Mouse (Mus musculus) embryonic stem cell, embryonic (primary cell): ENCODE data around the gene Tsc22d1.

Experiments used
- CTCF ChIA-PET, 4 experiments: fragments of 300-600 bp in 2 of 4; fragments of 350-600 bp in 2 of 4; sonication (Branson Sonifier 250); formaldehyde crosslinking; loops; one replicate each; lab custom pipeline; 2022; ENCODE audit warnings: inconsistent platforms in 2 of 4; lab: Charles Lee
- POLR2A ChIA-PET, 4 experiments: fragments of 300-600 bp in 2 of 4; fragments of 350-600 bp in 2 of 4; sonication (Branson Sonifier 250); formaldehyde crosslinking; loops; one replicate each; lab custom pipeline; 2022; ENCODE audit warnings: antibody characterized with exemption in 4 of 4, inconsistent platforms in 1 of 4; lab: Charles Lee

Tsc22d1 gene

DNA sequence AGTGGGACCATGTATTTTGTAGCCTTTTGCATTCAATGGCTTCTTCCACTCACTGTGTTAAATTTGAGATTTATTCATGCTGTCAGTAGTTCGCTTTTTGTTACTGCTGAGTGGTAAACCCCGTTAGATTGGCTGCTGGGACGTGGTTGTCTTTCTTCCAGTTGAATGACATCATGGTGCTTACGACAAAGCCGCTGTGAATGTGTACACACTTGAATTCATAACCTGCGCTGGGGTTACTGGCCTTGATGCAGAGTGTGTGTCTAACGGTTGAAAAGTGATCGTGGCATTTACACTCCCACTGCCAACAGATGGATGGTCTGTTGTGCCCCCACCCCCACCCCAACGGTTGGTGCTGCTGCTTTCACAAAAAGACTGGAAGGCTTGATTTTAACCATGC, 82.4 kb downstream of the Tsc22d1 start:
- CTCF ChIA-PET = interaction anchor here in 2 of 4 experiments (0.6 to 1.6 kb wide), 3 partner anchors 8 to 379 kb away, joined by 3 to 7 read pairs (median 6); no protein-coding TSS in a partner anchor
- POLR2A ChIA-PET = interaction anchor here in 3 of 4 experiments (0.6 to 24.0 kb wide), 32 partner anchors 9 to 495 kb away, joined by 3 to 890 read pairs (median 9); partner anchors contain the start of gene Tsc22d1 (in 2 of the 3)

DNA sequence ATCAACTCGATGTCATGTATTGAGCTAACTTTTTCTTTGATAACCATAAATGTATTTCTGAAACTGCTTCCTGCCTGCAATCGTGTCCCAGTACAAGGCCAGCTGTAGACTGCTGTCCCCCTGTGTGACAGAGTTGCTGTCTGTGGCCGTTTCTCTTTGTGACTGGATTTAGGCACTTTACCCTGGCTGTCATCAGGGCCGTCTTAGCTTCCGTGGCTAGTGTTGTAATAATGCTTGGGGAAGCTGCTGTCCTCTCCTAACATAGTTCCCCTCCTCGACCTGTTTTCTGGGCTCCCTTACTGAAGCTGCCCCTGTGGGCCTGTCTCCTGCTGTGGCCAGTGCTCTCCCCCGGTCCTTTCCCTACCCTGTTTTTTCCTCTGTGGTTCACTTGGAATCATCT, 83.4 kb downstream of the Tsc22d1 start:
- POLR2A ChIA-PET = interaction anchor here in 3 of 4 experiments (0.5 to 24.0 kb wide), 19 partner anchors 8 to 635 kb away, joined by 3 to 890 read pairs (median 6); no protein-coding TSS in a partner anchor
- CTCF ChIA-PET = interaction anchor here in 2 of 4 experiments (0.6 to 1.6 kb wide), 5 partner anchors 9 to 387 kb away, joined by 3 to 12 read pairs (median 3); no protein-coding TSS in a partner anchor

DNA sequence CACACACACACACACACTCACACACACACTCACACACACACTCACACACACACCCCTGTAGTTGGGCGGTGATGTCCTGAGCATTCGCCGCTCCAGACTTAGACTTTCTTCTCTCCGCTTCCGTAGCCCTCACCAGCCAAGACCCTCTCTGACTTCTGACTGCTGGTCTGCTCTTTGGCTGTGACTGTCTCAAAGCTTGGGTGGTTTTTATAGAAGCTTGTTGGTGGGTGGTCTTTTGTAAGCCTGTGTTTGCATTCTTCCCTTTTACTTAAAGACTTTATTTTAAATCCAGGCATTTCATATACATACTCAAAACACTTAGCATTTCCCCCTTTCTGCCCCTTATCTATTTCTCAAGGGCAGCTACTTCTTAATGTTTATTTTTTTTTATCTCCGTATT, 84.7 kb downstream of the Tsc22d1 start:
- ChIA-PET CTCF (interaction anchor here in 2 of 4 experiments (0.6 to 1.1 kb wide), 5 partner anchors 10 to 514 kb away, joined by 3 to 8 read pairs (median 3); no protein-coding TSS in a partner anchor), POLR2A (interaction anchor here in 3 of 4 experiments (0.6 to 24.0 kb wide), 26 partner anchors 7 to 509 kb away, joined by 3 to 890 read pairs (median 4); no protein-coding TSS in a partner anchor)

DNA sequence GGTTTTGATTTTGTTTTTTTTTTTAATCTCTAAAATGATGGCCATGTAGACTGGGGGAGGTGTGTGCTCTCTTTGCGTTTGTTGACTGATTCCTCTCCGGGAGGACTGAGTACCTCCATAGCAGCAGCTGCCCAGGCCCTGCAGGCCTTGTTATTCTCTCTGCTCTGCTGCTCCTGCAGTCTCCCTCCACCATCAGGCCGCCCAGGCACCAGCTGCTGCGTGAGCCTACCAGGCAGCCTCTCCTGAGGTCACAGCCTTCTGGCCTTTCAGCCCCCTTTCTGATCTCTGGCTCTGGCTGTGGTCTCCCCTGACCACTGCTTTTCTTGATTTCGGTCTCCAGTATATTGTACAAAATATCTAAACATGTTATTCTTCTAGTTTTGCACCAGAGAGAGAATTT, 85.3 kb downstream of the Tsc22d1 start:
- POLR2A ChIA-PET = interaction anchor here in 3 of 4 experiments (0.6 to 24.0 kb wide), 27 partner anchors 7 to 508 kb away, joined by 3 to 890 read pairs (median 4); no protein-coding TSS in a partner anchor
- CTCF ChIA-PET = interaction anchor here in 2 of 4 experiments (0.5 to 1.1 kb wide), 6 partner anchors 11 to 513 kb away, joined by 3 to 8 read pairs (median 4); no protein-coding TSS in a partner anchor

DNA sequence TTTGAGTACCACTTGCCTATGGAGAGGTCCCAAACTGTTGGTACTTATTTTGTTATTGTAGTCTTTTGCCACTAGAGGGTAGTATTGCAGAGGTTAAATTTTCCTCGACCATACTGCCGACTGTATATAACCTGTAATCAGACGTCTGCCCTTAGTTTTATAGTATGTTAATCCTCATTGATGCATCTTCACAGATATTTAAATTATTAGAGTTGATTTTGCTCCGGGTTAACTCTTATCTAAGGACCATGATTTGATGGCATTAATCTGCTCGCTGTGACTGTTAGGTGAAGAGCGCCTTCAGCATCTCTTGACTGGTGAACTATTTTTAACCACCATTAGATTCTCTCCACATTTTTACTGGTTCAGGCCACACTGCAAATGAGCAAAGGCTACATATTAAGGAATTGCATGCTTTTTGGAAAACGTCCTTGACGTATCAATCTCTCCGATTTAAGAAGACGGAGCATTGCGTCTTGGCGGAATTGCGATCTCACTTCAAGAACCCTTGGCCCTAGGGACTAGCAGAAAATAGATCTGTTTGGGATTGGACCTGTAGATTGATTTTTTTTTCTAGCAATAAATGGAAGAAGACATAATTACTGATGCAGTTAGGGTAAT, 88.6 kb downstream of the Tsc22d1 start:
- ChIA-PET CTCF (interaction anchor here in 3 of 4 experiments (1.1 to 1.8 kb wide), 9 partner anchors 8 to 509 kb away, joined by 3 to 9 read pairs (median 4); no protein-coding TSS in a partner anchor), POLR2A (interaction anchor here (0.5 to 6.8 kb wide), 175 partner anchors 8 to 1714 kb away, joined by 3 to 890 read pairs (median 9); partner anchors contain the start of genes Serp2 (in 3 of the 4), Tsc22d1 (in 3 of the 4), Ccdc122 (in 1 of the 4) and Lacc1 (in 1 of the 4))

DNA sequence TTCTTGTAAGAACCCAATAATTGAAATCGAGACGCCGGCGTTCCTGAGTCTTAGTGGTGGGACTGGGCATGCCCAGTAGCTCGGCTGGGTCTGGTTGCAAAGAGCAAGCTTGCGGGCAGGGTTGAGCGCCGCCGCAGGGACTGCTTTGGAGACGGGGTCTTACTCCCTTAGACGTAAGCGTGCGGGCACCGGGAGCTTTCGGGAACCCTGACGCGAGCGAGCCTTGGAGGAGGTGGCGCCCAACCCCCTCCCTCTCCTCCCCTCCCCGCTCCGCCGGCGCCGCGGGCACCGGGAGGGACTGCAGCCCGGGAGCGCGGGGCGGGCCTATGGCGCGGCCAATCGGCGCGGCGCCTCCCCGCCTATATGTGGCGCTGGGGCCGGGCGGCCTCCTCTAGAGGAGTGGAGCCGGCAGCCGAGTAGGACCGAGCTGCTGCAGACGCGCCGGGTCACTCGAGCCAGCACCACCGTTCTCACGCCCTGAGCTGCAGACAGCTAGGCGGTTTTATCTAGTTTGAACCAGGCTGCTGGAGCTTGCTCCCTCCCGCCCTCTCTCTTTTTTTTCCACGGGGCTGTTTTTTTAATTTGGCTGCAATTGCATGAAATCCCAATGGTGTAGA, 89.5 kb downstream of the Tsc22d1 start:
- POLR2A ChIA-PET = interaction anchor here (0.5 to 6.8 kb wide), 261 partner anchors 9 to 1713 kb away, joined by 3 to 890 read pairs (median 6); partner anchors contain the start of genes Serp2 (in 4 of the 4), Tsc22d1 (in 3 of the 4), Ccdc122 (in 1 of the 4) and Cog3 (in 1 of the 4)
- CTCF ChIA-PET = interaction anchor here (0.6 to 2.1 kb wide), 20 partner anchors 9 to 508 kb away, joined by 3 to 9 read pairs (median 4); no protein-coding TSS in a partner anchor

DNA sequence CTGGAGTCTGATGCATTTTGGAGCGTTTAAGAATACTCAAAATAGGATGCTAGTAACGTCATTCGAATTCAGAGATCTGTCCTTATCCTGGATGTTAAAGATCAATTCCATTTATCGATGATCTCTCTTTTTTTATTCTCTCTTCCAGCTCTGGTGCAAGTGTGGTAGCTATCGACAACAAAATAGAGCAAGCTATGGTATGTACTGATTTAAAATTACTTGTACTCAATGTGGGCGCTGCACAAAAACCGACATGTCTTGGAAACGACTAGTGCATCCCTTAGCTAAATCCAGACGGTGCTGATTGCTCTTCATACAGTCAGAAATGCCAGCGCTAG, 90.3 kb downstream of the Tsc22d1 start:
- ChIA-PET CTCF (interaction anchor here (0.5 to 2.1 kb wide), 11 partner anchors 10 to 507 kb away, joined by 3 to 9 read pairs (median 5); no protein-coding TSS in a partner anchor), POLR2A (interaction anchor here (0.6 to 6.8 kb wide), 270 partner anchors 10 to 751 kb away, joined by 3 to 890 read pairs (median 7); partner anchors contain the start of genes Serp2 (in 4 of the 4), Tsc22d1 (in 3 of the 4), Ccdc122 (in 1 of the 4) and Cog3 (in 1 of the 4))

DNA sequence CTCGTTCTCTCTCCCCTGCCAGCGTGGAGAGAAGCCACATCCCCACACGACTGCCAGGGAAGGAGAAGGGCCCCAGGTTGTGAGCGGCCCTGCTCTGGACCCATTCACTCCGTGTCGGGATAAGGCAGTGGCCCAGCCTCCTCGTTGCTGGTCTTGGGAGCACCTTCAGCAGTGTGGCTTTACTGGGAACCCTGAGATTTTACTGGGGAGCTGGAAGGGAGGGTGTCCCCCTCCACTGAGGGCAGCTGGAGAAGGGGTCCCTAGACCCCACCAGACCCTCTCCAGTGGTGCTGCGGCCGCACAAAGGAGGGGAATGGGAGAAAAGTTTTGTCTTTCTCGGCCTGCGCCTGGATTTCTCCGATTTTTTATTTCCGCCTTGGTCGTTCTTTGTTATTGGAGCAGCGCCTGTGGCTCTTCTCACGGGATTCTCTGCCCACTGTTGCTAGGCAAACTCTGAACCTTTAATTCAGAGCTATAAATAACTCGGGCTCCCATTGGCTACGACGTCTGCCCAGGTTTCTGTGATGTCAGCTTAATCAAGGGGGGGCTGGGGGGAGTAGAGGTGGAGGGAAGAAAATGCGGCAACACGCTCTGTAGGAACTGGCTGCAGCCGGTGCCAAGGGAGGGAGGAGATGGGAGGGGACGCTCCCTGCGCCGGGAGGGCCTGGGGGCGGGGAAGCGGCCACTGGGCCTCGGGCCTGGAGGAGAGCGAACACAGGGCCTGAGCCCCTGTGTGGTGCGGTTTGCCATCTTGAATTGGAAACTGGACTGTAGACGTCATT, 90.9 kb downstream of the Tsc22d1 start:
- CTCF ChIA-PET = interaction anchor here (0.6 to 2.1 kb wide), 15 partner anchors 10 to 445 kb away, joined by 3 to 9 read pairs (median 4); no protein-coding TSS in a partner anchor

DNA sequence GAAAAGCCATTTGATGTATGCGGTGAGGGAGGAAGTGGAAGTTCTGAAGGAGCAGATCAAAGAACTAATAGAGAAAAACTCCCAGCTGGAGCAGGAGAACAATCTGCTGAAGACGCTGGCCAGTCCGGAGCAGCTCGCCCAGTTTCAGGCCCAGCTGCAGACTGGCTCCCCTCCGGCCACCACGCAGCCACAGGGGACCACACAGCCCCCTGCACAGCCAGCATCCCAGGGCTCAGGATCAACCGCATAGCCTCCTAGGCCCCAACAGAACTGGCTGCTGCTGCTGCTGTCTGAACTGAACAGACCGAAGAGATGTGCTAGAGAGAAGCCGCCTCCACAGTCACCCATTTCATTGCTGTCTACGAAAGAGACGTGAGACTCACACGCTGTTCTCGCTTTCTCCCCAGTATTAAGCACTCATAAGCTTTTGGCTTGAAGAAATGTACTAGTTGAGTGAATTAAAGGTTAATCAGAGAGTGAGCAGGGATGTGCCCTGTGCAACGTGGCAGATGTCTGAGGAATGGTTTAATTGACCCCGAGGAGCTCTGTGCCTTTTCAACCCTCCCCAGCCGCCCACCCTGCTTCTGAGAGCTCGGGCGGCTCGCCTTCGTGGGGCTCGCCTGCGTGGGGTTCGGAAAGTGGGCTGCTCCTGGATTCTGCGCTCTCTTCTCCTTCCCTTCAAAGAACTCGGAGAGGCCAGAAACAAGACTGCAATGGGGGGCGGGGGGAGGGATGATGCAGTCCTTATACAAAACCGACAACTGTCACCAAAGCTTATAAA, 91.9 kb downstream of the Tsc22d1 start:
- ChIA-PET CTCF (interaction anchor here (0.6 to 1.6 kb wide), 5 partner anchors 11 to 234 kb away, joined by 3 to 8 read pairs (median 4); no protein-coding TSS in a partner anchor), POLR2A (interaction anchor here (0.5 to 6.8 kb wide), 157 partner anchors 9 to 1275 kb away, joined by 3 to 890 read pairs (median 7); partner anchors contain the start of genes Serp2 (in 3 of the 4) and Tsc22d1 (in 3 of the 4))

More for the DNA sequence above, 90.9 kb downstream of the Tsc22d1 start:
- POLR2A ChIA-PET = interaction anchor here (0.5 to 6.8 kb wide), 313 partner anchors 10 to 1770 kb away, joined by 3 to 890 read pairs (median 5); partner anchors contain the start of genes Serp2 (in 3 of the 4), Tsc22d1 (in 3 of the 4), Gpalpp1 (in 1 of the 4) and Nufip1 (in 1 of the 4)

DNA sequence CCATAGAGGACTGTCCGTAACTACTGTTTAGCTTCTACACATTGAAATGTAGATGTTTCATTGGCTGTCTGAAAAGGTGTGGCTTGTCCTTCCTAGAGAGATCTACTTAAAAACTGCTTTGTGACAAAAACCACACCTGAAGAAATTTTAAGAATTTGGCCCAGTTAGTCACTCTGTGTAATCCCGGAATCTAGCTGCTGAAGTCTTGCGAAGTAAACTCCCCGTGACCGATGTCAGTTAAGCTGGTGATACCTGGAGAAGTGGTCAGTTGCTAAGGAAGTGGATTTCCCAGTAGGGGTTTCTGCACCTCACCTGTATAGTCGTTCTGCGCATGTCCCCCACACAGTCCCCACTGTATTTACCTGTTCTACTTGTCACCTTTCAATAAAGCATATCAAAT, 92.6 kb downstream of the Tsc22d1 start:
- POLR2A ChIA-PET = interaction anchor here (0.5 to 6.8 kb wide), 95 partner anchors 8 to 522 kb away, joined by 3 to 890 read pairs (median 7); partner anchors contain the start of genes Serp2 (in 3 of the 4) and Tsc22d1 (in 1 of the 4)
- CTCF ChIA-PET = interaction anchor here in 3 of 4 experiments (0.6 to 1.6 kb wide), 5 partner anchors 11 to 233 kb away, joined by 3 to 8 read pairs (median 4); no protein-coding TSS in a partner anchor

DNA sequence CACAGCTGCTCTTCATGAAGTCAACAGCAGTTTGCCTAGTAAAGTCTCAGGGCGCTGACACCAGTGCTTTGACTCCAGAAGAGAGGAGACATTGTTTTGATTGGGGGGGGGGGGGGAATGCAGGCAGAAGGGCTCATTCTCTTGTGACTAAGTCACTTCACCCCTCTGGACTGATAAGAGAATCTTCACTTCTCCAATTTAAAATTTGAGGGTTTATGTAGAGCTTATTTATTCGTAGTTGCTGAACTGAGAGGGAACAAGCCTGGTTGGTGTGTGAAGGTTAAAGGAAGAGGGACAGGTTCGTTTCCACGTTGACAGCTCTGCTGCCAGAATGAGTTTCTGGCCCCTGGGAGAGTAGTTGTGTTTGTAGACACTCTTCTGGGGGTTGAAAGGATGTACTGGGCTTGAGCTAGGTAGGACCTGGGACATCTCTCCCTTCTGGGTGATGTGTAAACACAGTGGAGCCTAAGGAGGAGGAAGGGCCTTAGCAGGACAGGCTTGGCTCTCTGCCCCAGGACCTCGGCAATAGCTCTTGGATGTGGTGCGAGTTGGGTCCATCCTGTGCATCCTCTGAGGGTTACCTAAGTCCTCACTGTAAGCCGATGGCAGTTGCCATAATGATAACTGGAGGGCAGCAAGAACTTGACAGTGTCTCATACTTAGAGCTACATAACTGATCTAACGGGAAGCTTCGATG, 93.2 kb downstream of the Tsc22d1 start:
- ChIA-PET POLR2A (interaction anchor here (0.5 to 6.8 kb wide), 85 partner anchors 8 to 658 kb away, joined by 3 to 890 read pairs (median 6); partner anchors contain the start of genes Serp2 (in 3 of the 4) and Tsc22d1 (in 1 of the 4)), CTCF (interaction anchor here in 2 of 4 experiments (1.2 to 1.6 kb wide), 3 partner anchors 10 to 232 kb away, joined by 3 to 5 read pairs (median 4); no protein-coding TSS in a partner anchor)

DNA sequence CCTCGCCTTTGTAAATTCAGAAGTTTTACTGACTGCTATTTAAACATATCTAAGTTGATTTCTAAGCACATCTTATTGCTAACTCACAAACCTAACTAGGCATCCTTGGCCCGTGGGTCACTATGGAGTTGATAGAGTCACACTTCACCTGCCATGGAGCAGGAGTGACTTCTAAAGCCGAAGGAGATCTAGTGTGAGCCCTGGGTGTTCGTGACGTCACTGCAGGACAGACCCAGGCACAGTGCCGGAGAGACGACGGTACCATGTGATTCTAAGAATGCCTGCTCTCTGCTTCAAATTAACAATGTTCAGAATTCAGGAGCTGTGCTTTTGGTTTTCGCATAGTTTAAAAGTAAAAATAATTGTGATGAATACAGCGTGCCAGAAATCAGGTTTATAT, 93.9 kb downstream of the Tsc22d1 start:
- ChIA-PET CTCF (interaction anchor here in 1 of 4 experiments (0.7 to 1.5 kb wide), 2 partner anchors 20 to 232 kb away, joined by 3 to 5 read pairs; no protein-coding TSS in a partner anchor), POLR2A (interaction anchor here (0.5 to 6.8 kb wide), 49 partner anchors 7 to 509 kb away, joined by 3 to 890 read pairs (median 55); partner anchors contain the start of genes Serp2 (in 3 of the 4) and Tsc22d1 (in 1 of the 4))

DNA sequence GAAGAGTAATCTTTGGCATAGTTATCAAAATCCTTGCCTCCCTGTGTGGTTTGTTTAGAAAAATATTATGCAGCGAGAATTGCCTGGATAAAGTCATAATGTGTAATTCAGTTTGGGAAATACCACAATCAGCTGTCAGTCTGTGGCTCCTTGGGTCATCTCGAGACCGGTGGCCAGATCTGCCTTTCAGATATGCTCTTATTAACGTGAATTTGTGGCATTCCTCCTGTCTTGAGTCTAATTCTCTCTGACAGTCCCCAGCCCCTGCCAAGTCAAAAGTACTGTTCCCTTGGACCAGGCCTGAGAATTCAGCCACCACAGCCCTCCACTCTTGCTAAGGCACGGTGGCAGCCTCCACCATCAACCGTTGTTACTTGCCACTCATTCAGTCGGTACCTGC, 97.2 kb downstream of the Tsc22d1 start:
- ChIA-PET CTCF (interaction anchor here in 1 of 4 experiments (0.6 kb wide), 1 partner anchor 243 kb away, joined by 3 read pairs; no protein-coding TSS in a partner anchor), POLR2A (interaction anchor here in 3 of 4 experiments (0.9 to 23.7 kb wide), 21 partner anchors 5 to 479 kb away, joined by 3 to 810 read pairs (median 12); partner anchors contain the start of gene Serp2 (in 1 of the 3))

DNA sequence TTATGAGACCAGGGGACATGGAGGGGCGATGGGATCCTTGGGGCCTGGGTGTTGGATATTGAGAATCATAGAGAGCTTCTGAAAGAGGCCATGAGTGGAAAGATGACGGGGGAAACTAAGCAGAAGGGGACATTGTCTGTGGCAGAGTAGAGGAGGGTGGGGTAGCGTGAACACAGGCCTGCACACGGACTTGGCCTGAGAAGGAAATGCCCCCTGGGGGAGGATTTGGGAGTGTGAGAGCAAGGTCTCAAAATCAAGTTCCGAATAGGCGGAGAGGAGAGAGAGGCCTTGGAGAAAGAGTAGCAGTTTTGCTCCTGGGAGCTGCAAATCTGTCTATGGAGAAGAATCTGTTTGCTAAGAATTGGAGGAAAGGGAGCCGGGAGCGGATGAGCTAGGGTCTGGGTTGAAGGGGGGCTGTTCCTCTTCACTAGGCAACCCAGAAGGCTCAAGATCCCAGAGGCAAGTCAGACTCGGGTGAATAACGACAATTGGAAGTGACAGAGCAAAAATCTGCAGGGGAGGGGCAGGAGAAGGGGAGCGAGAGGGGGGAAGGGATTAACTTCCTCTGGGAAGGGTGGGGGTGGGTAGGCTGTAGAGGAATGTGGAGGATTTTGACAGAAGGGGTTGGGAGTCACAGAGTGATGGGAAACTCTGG, 98.8 kb downstream of the Tsc22d1 start:
- POLR2A ChIA-PET = interaction anchor here (0.6 to 23.7 kb wide), 51 partner anchors 7 to 634 kb away, joined by 3 to 810 read pairs (median 5); partner anchors contain the start of gene Serp2 (in 1 of the 4)
- CTCF ChIA-PET = interaction anchor here in 1 of 4 experiments (1.2 kb wide), 1 partner anchor 109 kb away, joined by 3 read pairs; no protein-coding TSS in a partner anchor
